Mouse (Mus musculus) testis, postnatal 10 days (tissue): ENCODE results near the gene Egflam.
A peak's percentile ranks its signal among the peaks of the same experiment; 100 is the strongest.

Experiments used
- DNase-seq: peaks from one replicate; pipeline ENCODE4 v3.0.0; 2021; ENCODE audit warnings: low spot score

Egflam gene

GRCm38 (mm10) chr15:7292854-7293253 lies 105.3 kb downstream of the Egflam start:
- DNase-seq = no peak

DNA sequence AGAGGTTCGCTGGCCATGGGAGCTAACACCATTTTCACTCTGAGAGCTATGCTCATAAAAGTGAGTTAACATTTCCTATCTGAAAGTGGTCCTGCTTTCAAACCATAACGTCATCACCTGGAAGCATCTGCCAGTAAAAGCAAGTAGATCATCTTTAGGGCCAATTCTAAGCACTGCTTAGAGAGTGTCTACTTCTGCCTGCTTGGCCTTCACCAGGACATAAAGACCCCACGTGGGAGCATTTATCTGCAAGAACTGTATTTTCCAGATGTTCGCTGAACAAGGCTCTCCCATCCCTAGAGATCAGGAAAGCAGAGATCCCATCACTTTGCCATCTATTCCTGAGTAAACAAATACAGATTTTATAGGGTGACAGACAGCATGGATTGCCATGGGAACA lies 108.2 kb downstream of the Egflam start:
- DNase-seq = no peak

DNA sequence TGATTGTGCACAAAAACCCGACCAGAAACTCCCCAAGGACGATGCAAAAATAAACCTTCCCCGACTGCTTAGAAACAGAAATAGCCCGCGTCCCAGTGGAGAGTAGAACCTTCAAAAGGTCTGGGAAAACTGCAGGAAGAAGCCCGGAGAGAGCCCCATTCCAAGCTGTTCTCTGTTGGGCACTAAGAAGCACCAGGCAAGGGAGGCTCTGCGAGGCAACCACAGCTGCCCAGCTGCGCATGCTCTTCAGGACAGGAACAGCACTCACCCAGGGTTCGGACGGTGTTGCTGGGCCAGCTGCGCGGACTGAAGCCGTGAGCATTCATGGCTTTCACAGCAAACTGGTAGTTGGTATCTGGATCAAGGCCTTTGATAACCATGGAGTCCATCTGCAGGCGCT lies 108.7 kb downstream of the Egflam start:
- peak; percentile 46 for DNase-seq

DNA sequence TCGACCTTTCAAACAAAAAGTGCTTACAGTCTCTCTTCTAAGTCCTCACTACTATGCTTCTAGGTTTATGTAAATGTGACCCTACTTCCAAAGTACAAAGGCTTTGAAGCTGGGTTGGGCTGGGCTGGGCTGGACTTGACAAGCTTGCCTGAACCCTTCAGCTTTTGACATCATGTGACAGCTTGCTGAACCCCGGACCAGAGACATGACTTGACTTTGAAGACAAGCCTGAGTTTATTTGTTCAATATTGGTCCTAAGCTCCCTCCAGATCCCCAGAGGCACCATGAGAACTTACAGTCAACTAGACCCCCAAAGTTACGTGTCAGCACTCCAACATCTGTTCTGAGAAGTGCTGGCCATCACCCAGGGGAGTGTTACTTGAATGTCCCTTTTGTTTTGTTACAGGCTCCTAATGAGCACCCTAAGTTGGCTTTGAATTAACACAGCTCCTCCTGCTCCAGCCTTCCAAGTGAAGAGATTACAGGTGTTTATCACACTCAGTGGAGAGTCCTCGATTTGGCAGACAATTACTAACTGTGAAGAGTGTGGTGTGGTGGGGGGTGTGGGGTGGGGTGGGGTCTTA lies 109.3 kb downstream of the Egflam start:
- no peak for DNase-seq

- no peak for DNase-seq
Measured at GRCm38 (mm10) chr15:7287911-7288310, 110.3 kb downstream of the Egflam start.

DNA sequence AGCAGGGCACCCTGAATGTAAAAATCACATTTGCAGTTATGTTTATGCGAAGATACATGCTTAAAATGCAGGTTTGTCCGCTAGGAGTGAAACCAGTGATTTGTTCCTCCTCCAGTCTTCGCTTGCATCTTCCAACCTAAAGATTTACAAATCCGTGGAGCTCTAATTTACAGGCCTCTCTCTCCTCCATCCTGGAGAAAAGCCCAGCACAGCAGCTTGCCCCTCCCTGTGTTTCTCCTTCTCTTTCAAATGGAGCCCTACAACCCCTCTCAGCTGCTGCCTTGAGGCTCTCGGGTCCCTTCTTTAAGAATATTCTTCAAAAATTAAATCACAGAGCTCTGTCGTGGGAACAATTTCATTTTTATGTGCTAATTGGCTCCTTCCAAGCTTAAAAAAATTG lies 116.6 kb downstream of the Egflam start:
- DNase-seq = no peak

- peak; percentile 91 for DNase-seq
Measured at GRCm38 (mm10) chr15:7263822-7264221, 134.4 kb downstream of the Egflam start.

- no peak for DNase-seq
Measured at GRCm38 (mm10) chr15:7263339-7263738, 134.9 kb downstream of the Egflam start.

GRCm38 (mm10) chr15:7261371-7261770 lies 136.8 kb downstream of the Egflam start:
- DNase-seq = peak; percentile 19

- peak; percentile 7 for DNase-seq
Measured at GRCm38 (mm10) chr15:7256577-7256976, 141.6 kb downstream of the Egflam start.

GRCm38 (mm10) chr15:7253326-7253725 lies 144.9 kb downstream of the Egflam start:
- DNase-seq = peak; percentile 33

DNA sequence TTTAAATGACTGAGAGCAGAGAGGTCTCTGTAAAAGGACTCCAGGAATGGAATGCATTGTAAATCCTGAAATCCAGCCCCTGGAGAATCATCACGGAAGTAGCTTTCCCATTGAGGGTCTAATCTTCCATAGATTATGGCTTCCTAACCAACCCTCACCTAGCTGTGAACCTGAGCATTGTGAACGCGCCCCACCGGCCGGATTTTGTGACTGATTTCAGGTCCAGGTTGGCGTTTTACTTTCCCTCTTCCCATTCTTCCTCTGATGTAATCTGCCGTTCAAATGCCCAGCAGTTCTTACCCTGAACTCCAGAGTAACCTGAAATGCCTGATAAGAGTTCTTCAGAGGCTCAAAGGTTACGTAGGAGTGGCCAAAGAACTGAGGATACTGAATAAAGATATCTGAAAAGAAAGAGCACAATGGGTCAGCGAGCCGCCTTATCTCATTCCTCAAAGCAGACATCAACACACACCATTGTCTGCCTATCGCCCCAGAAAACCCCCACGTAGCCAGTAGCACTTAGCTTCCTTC lies 146.0 kb downstream of the Egflam start:
- DNase-seq = peak; percentile 15

DNA sequence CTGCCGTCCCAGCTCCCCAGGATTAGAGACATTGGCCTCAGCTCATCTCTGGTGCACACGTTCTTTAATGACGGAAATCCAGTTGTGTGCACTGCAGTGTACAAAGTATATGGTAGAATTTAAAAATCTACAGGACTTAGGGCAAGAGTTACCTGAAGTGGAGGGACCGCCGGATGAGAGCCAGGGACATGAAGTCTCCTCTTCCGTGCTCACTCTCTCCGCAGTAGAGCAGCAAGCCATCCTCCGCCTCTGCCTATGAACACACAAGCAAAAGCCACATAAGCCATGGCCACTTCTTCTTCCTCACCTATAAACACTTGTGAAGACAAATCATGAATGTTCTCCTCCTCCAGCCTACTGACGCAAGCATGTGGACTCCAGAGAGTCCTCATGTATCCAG lies 147.2 kb downstream of the Egflam start:
- no peak for DNase-seq

GRCm38 (mm10) chr15:7249216-7249615 lies 149.0 kb downstream of the Egflam start:
- no peak for DNase-seq

DNA sequence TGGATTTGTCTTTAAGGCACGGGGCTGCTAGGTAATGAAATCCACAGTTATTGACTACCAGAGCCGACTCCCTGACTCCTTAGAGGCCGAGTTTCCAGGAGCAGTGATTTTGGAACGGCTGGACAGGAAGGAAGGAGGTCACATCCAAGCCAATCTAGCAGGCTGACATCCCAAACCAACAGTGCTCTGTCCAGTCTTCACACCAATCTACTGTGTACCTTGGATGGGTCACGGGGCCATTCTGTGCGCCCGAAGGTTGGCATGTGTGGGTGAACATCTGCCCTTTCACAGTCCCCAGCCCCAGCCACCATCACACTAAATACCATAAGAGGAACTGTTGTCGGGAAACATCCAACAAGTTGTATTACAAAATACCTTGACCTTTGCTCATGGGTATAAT lies 150.9 kb downstream of the Egflam start:
- no peak for DNase-seq

DNA sequence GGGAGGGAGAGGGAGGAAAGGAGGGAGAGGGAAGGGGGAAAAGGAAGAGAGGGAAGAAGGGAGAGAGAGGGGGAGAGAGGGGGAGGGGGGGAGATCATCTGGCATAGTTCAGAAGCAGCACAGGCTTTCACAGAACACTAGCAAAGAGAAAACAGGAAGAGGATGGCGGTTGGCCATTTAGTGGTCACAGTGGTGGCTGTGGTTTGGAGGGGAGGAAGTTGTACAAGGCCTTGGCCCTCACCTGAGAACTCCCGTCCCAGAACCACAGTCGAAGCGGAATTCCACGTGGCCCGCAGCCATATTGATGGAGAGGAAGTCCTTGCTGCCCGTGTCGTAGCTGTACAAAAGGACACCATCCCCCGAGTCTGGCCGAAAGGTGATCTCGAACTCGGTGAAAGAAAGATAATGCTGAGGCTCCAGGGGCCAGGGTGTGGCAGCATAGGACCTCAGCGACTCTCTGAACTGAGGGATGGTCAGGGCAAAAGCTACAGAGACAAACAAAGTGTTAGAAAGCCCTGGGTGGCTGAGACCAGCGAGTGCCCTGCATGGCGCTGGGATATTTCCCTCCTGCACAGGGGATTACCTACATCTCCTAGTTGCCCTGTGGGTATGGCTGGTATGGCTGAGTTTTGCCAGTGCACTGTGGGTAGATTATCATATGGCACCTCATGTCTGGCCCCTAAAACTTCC lies 155.9 kb downstream of the Egflam start:
- no peak for DNase-seq

GRCm38 (mm10) chr15:7240950-7241349 lies 157.2 kb downstream of the Egflam start:
- no peak for DNase-seq

DNA sequence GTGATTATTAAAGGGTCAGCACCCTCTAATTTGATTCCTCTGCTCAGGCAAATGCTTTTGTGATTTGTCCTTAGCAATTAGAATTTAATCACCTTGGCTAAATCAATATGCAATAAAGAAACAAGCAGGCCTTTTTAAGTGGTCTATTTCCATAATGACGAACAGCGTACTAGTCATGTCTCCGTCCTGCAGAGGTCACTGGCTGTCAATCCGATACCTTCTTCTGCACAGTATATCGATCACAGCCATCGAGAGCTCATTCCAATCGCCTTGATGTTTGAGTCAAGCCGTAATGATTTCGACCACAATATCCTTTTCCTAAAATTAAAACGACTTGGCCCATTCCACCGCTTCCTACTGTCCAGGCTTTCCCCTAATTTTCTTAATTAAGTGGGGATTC lies 158.3 kb downstream of the Egflam start:
- DNase-seq = no peak

GRCm38 (mm10) chr15:7233393-7234090 lies 164.7 kb downstream of the Egflam start:
- DNase-seq = no peak

GRCm38 (mm10) chr15:7226225-7226624 lies 172.0 kb downstream of the Egflam start:
- DNase-seq = peak; percentile 83

- no peak for DNase-seq
Measured at GRCm38 (mm10) chr15:7224151-7224775, 173.9 kb downstream of the Egflam start.

GRCm38 (mm10) chr15:7222809-7223208 lies 175.4 kb downstream of the Egflam start:
- DNase-seq = no peak

- DNase-seq = no peak
Measured at GRCm38 (mm10) chr15:7217273-7217598, 181.0 kb downstream of the Egflam start.
